Mouse (Mus musculus): ENCODE measurements at regions not wholly inside any gene's neighbourhood (a gene's known extent, or its start where the extent isn't known, plus 50 kb on each side); places are given as distances from the start of the nearest gene placed in this dataset.

- no peak overlapping the region for H3K9ac ChIP-seq (ENCODE audit: control insufficient read depth, low read depth, low read length, poor library complexity, severe bottlenecking)
Observed at GRCm38 (mm10) chr11:110700976-110701375, 266.9 kb upstream of the Kcnj16 start.

GRCm38 (mm10) chr11:110702119-110702518, 265.7 kb upstream of the Kcnj16 start:
- no peak overlapping the region for H3K9ac ChIP-seq (ENCODE audit: control insufficient read depth, low read depth, low read length, poor library complexity, severe bottlenecking)
- H3K4me1 ChIP-seq (ENCODE audit: control insufficient read depth in 1 of 2, insufficient read depth in 2 of 2, low read length in 2 of 2) = no peaks in the 10 kb centered on the region
- no peaks in the 10 kb centered on the region for H3K9me3 ChIP-seq (replicated peaks; ENCODE audit: insufficient read depth, low read length)
- no peak overlapping the region for H3K27ac ChIP-seq (ENCODE audit: control insufficient read depth, low read depth, low read length)
- no peaks in the 10 kb centered on the region for H3K36me3 ChIP-seq (ENCODE audit: control insufficient read depth in 1 of 2, insufficient read depth in 2 of 2, low read length in 2 of 2)
- DNase-seq (ENCODE audit: low read depth, low spot score) = no peak
- TF ChIP-seq HCFC1 (IDR thresholded peaks at IDR 0.05; ENCODE audit: low read depth, low read length) (no peak), POLR2A (IDR thresholded peaks at IDR 0.05; ENCODE audit: control insufficient read depth in 1 of 2, insufficient read depth in 1 of 2, low read depth in 1 of 2, low read length in 2 of 2, poor library complexity in 1 of 2) (no peak), MAX (IDR thresholded peaks at IDR 0.05; ENCODE audit: low read length) (no peak), MYB (IDR thresholded peaks at IDR 0.05; ENCODE audit: low read depth, low read length) (no peak), TAL1 (IDR thresholded peaks at IDR 0.05; ENCODE audit: low read length) (no peak), CTCF (IDR thresholded peaks at IDR 0.05 in 2 of 3, conservative IDR thresholded peaks at IDR 0.05 in 1 of 3; ENCODE audit: control insufficient read depth in 1 of 3, insufficient read depth in 1 of 3, low read depth in 2 of 3, low read length in 3 of 3, poor library complexity in 1 of 3, severe bottlenecking in 1 of 3) (no peak), TCF12 (IDR thresholded peaks at IDR 0.05; ENCODE audit: low read depth, low read length) (no peak), GABPA (IDR thresholded peaks at IDR 0.05; ENCODE audit: low read depth, low read length) (no peak), POLR2AphosphoS5 (IDR thresholded peaks at IDR 0.05; ENCODE audit: borderline replicate concordance, low read depth, low read length) (no peak), MEF2A (IDR thresholded peaks at IDR 0.05; ENCODE audit: extremely low read depth, insufficient replicate concordance, low read depth, low read length, poor library complexity, severe bottlenecking) (no peak), BHLHE40 (IDR thresholded peaks at IDR 0.05; ENCODE audit: borderline replicate concordance, low read depth, low read length) (no peak), UBTF (IDR thresholded peaks at IDR 0.05; ENCODE audit: borderline replicate concordance, insufficient read depth, low read depth, low read length) (no peak), MXI1 (IDR thresholded peaks at IDR 0.05; ENCODE audit: low read depth, low read length) (no peak)
- H3K4me3 ChIP-seq (ENCODE audit: control insufficient read depth in 1 of 2, insufficient read depth in 1 of 2, low read depth in 2 of 2, low read length in 2 of 2) = no peak overlapping the region
- no peaks in the 10 kb centered on the region for H3K79me2 ChIP-seq (ENCODE audit: control insufficient read depth, insufficient read depth, low read length, poor library complexity)
- no peaks in the 10 kb centered on the region for H3K27me3 ChIP-seq (ENCODE audit: control insufficient read depth in 1 of 2, insufficient read depth in 2 of 2, low read length in 2 of 2)

More at GRCm38 (mm10) chr11:110700976-110701375, 266.9 kb upstream of the Kcnj16 start:
- no peaks in the 10 kb centered on the region for H3K79me2 ChIP-seq (ENCODE audit: control insufficient read depth, insufficient read depth, low read length, poor library complexity)
- no peak for DNase-seq (ENCODE audit: low read depth, low spot score)
- TF ChIP-seq MAX (IDR thresholded peaks at IDR 0.05; ENCODE audit: low read length) = no peak
- TF ChIP-seq SIN3A (IDR thresholded peaks at IDR 0.05; ENCODE audit: low read length) = no peak
- TF ChIP-seq ELF1 (IDR thresholded peaks at IDR 0.05; ENCODE audit: low read depth, low read length) = no peak
- TF ChIP-seq POLR2A (IDR thresholded peaks at IDR 0.05; ENCODE audit: control insufficient read depth in 1 of 2, insufficient read depth in 1 of 2, low read depth in 1 of 2, low read length in 2 of 2, poor library complexity in 1 of 2) = no peak
- no peak for TF ChIP-seq RCOR1 (IDR thresholded peaks at IDR 0.05; ENCODE audit: low read depth, low read length)
- TF ChIP-seq CHD2 (IDR thresholded peaks at IDR 0.05; ENCODE audit: low read length) = no peak
- no peak for TF ChIP-seq UBTF (IDR thresholded peaks at IDR 0.05; ENCODE audit: borderline replicate concordance, insufficient read depth, low read depth, low read length)
- no peak for TF ChIP-seq CTCF (IDR thresholded peaks at IDR 0.05 in 2 of 3, conservative IDR thresholded peaks at IDR 0.05 in 1 of 3; ENCODE audit: control insufficient read depth in 1 of 3, insufficient read depth in 1 of 3, low read depth in 2 of 3, low read length in 3 of 3, poor library complexity in 1 of 3, severe bottlenecking in 1 of 3)
- no peak for TF ChIP-seq MAZ (IDR thresholded peaks at IDR 0.05; ENCODE audit: low read depth, low read length)
- no peak for TF ChIP-seq SMC3 (IDR thresholded peaks at IDR 0.05; ENCODE audit: low read depth, low read length)
- no peak for TF ChIP-seq CHD1 (IDR thresholded peaks at IDR 0.05; ENCODE audit: low read depth, low read length)
- TF ChIP-seq TAL1 (IDR thresholded peaks at IDR 0.05; ENCODE audit: low read length) = no peak
- no peak for TF ChIP-seq POLR2AphosphoS5 (IDR thresholded peaks at IDR 0.05; ENCODE audit: borderline replicate concordance, low read depth, low read length)
- H3K4me1 ChIP-seq (ENCODE audit: control insufficient read depth in 1 of 2, insufficient read depth in 2 of 2, low read length in 2 of 2) = no peaks in the 10 kb centered on the region
- no peak overlapping the region for H3K27ac ChIP-seq (ENCODE audit: control insufficient read depth, low read depth, low read length)
- H3K36me3 ChIP-seq (ENCODE audit: control insufficient read depth in 1 of 2, insufficient read depth in 2 of 2, low read length in 2 of 2) = no peaks in the 10 kb centered on the region
- no peaks in the 10 kb centered on the region for H3K9me3 ChIP-seq (replicated peaks; ENCODE audit: insufficient read depth, low read length)
- H3K4me3 ChIP-seq (ENCODE audit: control insufficient read depth in 1 of 2, insufficient read depth in 1 of 2, low read depth in 2 of 2, low read length in 2 of 2) = no peak overlapping the region
- H3K27me3 ChIP-seq (ENCODE audit: control insufficient read depth in 1 of 2, insufficient read depth in 2 of 2, low read length in 2 of 2) = no peaks in the 10 kb centered on the region
